Mouse (Mus musculus): ENCODE data around the gene Frzb. TPM values are rescaled to one million over a fixed set of nuclear protein-coding genes. Genes with fewer than 3 reads are reported as not detected.

The Frzb gene
- polyA plus RNA-seq, 1 experiment from 2014 or later, result 11.5 TPM

DNA sequence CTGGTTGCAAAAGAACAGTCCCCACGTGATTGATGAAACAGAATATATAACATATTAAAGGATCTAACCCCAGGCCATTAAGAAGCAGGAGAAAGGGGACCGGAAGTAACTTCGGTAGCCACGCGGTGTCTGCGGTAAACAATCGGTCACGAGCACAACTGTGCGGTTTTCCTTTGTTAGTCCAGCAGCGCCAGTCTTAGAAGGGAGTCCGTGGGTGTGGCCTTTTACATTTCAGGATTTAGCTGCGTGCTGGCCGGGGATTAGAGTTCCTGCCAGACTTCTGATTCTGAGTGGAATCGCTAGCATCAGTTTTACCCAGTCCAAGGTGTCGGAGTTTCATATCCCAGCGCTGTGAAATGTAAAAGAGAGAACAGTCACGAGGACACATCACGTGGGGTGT lies 34.3 kb downstream of the Frzb start:
- H3K4me2 ChIP-seq, result no peak overlapping the region
- no peak overlapping the region for H3K9ac ChIP-seq
- no peaks in the 10 kb centered on the region for H3K36me3 ChIP-seq (replicated peaks)
- no peaks in the 10 kb centered on the region for H3K27me3 ChIP-seq
- no peak for ATAC-seq (ENCODE audit: low FRiP score)
- H3K4me3 ChIP-seq (replicated peaks), result no peak overlapping the region
- no peak overlapping the region for H3K27ac ChIP-seq
- no peaks in the 10 kb centered on the region for H3K4me1 ChIP-seq
- WGBS, result 69% methylated on average over 18 of the region's 18 CpGs
- H3K9me3 ChIP-seq, result no peaks in the 10 kb centered on the region

DNA sequence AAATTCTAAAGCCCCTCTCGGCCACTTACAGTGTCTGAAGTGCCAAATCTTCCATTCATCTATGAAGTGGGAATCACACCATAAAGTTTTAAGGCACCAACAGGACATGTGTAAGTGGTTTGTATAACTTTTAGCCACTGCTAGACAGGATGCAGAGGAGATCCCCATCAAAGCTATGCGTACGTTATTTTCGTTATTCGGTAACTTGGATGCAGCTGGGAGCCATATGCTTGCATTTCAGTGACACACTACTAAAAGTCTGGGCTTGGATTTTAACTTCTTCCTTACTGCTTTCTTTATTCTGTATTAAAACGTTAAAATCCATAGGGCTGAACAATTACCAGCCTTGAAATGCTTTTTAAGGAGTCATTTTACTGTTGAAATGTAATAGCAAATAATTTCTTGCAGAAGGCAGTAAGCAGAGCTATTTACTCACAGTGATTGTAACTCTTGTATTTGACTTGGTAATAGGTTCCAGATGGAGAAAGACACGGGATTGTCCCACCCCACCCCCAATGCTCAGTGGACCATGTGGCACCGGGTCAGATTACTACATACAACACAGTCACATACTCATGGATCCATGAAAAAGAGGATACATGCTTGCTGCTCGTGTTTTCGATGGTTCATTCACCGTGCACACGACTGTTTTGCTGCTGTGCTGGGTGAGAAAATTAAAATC lies 37.4 kb downstream of the Frzb start:
- Histone ChIP-seq H3K9me3 (no peaks in the 10 kb centered on the region), H3K27ac (no peak overlapping the region), H3K27me3 (peaks cover 5% of the 10 kb centered on the region; the same call in 1 of the 2 replicates), H3K4me1 (no peaks in the 10 kb centered on the region), H3K36me3 (replicated peaks) (no peaks in the 10 kb centered on the region), H3K4me2 (no peak overlapping the region), H3K4me3 (replicated peaks) (no peak overlapping the region), H3K9ac (no peak overlapping the region)
- ATAC-seq (ENCODE audit: low FRiP score), result no peak
- 83% methylated on average over 12 of the region's 12 CpGs for WGBS

DNA sequence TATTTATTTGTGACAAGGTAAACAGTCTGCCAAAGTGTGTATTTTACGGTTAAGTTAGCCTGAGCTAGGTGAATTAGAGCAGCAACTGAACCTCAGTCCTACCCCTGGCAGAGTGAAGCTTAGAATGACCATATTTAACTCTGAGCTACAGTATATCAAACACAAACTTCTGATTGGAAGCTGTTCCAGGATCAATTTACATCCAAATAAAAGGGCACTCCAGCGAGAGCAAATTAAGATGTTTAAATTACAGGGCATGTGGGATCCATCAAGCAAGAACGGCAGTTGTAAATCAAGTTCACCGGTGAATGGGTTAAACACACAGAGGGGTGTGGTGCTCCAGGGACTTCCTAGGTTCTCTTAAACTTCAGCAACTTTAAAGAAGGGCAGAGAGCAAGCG lies 42.7 kb downstream of the Frzb start:
- Histone ChIP-seq H3K4me3 (replicated peaks) (no peak overlapping the region), H3K9ac (no peak overlapping the region), H3K36me3 (replicated peaks) (no peaks in the 10 kb centered on the region), H3K4me1 (no peaks in the 10 kb centered on the region; the same call in 1 of the 2 replicates), H3K27me3 (peaks cover 46% of the 10 kb centered on the region), H3K27ac (no peak overlapping the region), H3K9me3 (no peaks in the 10 kb centered on the region), H3K4me2 (no peak overlapping the region)
- 44% methylated on average over 5 of the region's 5 CpGs for WGBS
- no peak for ATAC-seq (ENCODE audit: low FRiP score)

DNA sequence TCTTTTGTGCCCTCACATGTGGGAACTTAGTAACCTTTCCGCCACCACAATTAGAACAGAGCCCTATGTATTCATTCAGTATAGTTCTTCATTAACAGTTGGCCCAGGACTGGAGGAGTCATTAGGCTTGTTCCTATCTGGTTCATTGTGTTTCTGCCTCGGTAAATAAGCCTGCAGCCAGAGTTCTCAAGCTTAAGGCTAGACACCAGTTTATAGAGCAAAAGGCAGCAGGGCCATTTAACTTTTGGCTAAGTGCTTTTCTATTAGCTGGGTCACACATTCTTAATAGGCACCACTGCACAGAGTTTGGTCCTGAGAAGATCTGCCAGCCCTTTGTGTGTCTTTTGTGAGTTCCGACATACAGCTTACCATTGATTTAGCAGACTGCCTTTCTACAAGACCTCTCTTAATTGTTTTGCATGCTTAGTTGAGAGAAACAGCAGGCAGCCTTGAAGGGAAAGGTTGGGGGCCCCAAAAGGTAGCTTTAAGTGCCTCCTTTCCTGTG lies 48.8 kb downstream of the Frzb start:
- peaks cover 22% of the 10 kb centered on the region for H3K4me1 ChIP-seq
- peak; percentile 55; the same call in 1 of the 2 replicates for ATAC-seq (ENCODE audit: low FRiP score)
- H3K9ac ChIP-seq, result no peak overlapping the region

DNA sequence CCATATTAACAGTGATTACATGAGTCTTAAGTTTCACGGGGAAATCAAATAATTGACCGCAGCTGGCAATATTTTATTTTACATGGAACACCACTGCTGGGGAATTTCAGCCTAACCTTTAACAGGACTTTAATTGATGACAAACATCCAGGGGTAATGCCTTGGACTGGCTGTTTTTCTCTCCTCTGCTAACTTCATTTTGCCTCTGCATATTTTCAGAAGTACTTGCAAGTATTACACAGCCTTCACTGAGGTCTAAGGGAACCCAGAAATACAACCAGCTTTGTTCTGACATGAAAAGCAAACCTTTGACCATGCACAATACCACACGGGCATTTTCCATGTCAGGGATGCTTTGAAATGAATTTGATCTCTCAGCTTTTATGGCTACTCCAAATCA lies 50.6 kb downstream of the Frzb start:
- no peaks in the 10 kb centered on the region for H3K36me3 ChIP-seq (replicated peaks)
- no peak overlapping the region for H3K9ac ChIP-seq
- no peak overlapping the region for H3K27ac ChIP-seq
- 48% methylated on average over 3 of the region's 3 CpGs for WGBS
- no peaks in the 10 kb centered on the region for H3K9me3 ChIP-seq
- H3K4me2 ChIP-seq, result no peak overlapping the region
- H3K4me1 ChIP-seq, result peaks cover 22% of the 10 kb centered on the region
- H3K4me3 ChIP-seq (replicated peaks), result no peak overlapping the region
- no peak for ATAC-seq (ENCODE audit: low FRiP score)
- H3K27me3 ChIP-seq, result peaks cover 46% of the 10 kb centered on the region

More for the DNA sequence above, 48.8 kb downstream of the Frzb start:
- no peak overlapping the region for H3K27ac ChIP-seq
- no peaks in the 10 kb centered on the region for H3K36me3 ChIP-seq (replicated peaks)
- H3K9me3 ChIP-seq, result no peaks in the 10 kb centered on the region
- H3K4me3 ChIP-seq (replicated peaks), result no peak overlapping the region
- 3% methylated on average over 3 of the region's 3 CpGs for WGBS
- H3K27me3 ChIP-seq, result peaks cover 63% of the 10 kb centered on the region
- H3K4me2 ChIP-seq, result no peak overlapping the region

DNA sequence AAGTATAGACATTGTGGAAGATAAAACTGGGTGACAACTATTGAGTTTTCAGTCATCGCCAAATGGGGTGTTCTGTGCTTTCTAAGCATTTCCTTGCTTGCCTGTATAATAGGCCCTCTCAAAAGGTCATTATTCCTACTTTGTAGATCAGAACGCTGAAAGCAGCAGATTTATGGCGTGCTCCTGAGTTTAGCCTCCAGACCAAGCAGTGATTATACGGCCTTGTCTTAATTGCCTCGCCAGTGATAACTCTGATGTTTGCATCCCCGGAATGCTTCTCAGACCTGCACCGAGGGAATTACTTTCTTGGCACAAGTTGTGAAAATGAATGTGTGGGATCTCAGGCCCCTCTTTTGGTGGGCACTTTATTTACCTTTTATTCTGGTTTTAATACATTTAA lies 51.4 kb downstream of the Frzb start:
- no peak overlapping the region for H3K4me2 ChIP-seq
- H3K4me3 ChIP-seq (replicated peaks), result no peak overlapping the region
- H3K9ac ChIP-seq, result no peak overlapping the region
- H3K4me1 ChIP-seq, result peaks cover 22% of the 10 kb centered on the region
- no peak for ATAC-seq (ENCODE audit: low FRiP score)
- no peak overlapping the region for H3K27ac ChIP-seq
- 42% methylated on average over 7 of the region's 7 CpGs for WGBS
- no peaks in the 10 kb centered on the region for H3K36me3 ChIP-seq (replicated peaks)
- H3K9me3 ChIP-seq, result no peaks in the 10 kb centered on the region
- peaks cover 38% of the 10 kb centered on the region for H3K27me3 ChIP-seq

DNA sequence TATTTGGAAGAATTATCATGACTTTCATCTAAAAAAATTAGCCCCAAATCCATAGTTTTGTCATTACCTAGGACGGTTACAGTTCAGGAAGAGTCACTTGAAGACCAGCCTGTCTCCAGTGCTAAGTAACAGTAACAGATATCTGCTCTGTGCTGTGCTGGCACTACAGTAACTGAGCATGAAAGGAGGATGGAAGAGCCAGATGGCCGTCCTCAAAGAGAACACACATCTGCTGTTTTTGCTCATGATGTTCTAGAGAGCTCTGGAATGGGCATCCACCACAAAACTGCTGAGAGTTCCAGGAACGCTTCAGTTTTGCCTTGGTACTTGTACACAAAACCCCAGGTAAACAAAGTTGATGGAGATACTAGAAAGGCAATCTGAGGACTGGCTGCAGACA lies 59.1 kb downstream of the Frzb start:
- Histone ChIP-seq H3K4me3 (replicated peaks) (no peak overlapping the region), H3K4me1 (no peaks in the 10 kb centered on the region), H3K27me3 (no peaks in the 10 kb centered on the region; the same call in 1 of the 2 replicates), H3K9ac (no peak overlapping the region), H3K36me3 (replicated peaks) (no peaks in the 10 kb centered on the region), H3K4me2 (no peak overlapping the region), H3K9me3 (no peaks in the 10 kb centered on the region), H3K27ac (no peak overlapping the region)
- WGBS, result 85% methylated on average over 3 of the region's 3 CpGs
- no peak for ATAC-seq (ENCODE audit: low FRiP score)

DNA sequence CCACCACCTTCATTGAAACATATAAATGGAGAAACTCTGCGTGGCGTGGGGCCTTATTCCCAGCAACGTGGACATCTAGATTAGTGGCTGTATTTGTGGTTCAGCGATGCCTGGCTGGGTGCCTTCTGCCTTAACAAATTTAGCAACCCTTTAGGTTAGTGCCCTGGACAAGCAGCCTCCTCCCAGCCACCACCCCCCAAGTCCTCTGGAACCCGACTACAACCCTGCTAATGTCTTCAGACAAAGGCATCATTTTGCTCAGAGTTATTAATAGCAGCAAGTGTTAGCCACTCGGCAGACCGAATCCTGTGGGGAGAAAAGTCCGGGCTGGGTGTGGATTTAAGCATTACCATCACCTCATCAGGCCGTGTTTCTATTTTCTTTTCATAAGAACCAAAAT lies 59.8 kb downstream of the Frzb start:
- no peak overlapping the region for H3K4me3 ChIP-seq (replicated peaks)
- H3K27ac ChIP-seq, result no peak overlapping the region
- no peak for ATAC-seq (ENCODE audit: low FRiP score)
- WGBS, result 86% methylated on average over 9 of the region's 9 CpGs
- H3K4me2 ChIP-seq, result no peak overlapping the region
- no peaks in the 10 kb centered on the region for H3K36me3 ChIP-seq (replicated peaks)
- H3K4me1 ChIP-seq, result no peaks in the 10 kb centered on the region
- no peaks in the 10 kb centered on the region for H3K9me3 ChIP-seq
- no peaks in the 10 kb centered on the region; the same call in 1 of the 2 replicates for H3K27me3 ChIP-seq
- H3K9ac ChIP-seq, result no peak overlapping the region

DNA sequence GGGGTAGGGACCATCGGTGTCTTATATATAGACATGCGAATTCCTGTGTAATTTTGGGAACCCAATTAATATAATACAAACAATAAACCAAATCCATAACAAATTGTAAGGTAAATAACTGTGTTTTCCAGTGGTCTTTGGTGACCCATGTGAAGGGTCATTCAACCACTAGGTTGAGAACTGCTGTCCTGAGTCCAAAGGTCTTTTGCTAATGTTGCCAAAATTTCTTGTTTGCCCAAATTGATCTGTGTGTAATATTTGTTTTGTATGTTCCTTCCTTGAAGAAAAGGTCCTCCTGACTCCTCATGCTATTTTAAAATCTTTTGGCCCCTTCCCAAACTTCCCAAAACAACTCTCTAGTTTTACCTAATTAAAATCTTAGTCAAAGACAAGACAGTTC lies 61.2 kb downstream of the Frzb start:
- H3K27me3 ChIP-seq, result no peaks in the 10 kb centered on the region; the same call in 1 of the 2 replicates
- H3K4me3 ChIP-seq (replicated peaks), result no peak overlapping the region
- H3K9ac ChIP-seq, result no peak overlapping the region
- 92% methylated on average over 2 of the region's 2 CpGs for WGBS
- no peak overlapping the region for H3K4me2 ChIP-seq
- H3K36me3 ChIP-seq (replicated peaks), result no peaks in the 10 kb centered on the region
- H3K4me1 ChIP-seq, result no peaks in the 10 kb centered on the region
- no peak for ATAC-seq (ENCODE audit: low FRiP score)
- no peak overlapping the region for H3K27ac ChIP-seq
- no peaks in the 10 kb centered on the region for H3K9me3 ChIP-seq

DNA sequence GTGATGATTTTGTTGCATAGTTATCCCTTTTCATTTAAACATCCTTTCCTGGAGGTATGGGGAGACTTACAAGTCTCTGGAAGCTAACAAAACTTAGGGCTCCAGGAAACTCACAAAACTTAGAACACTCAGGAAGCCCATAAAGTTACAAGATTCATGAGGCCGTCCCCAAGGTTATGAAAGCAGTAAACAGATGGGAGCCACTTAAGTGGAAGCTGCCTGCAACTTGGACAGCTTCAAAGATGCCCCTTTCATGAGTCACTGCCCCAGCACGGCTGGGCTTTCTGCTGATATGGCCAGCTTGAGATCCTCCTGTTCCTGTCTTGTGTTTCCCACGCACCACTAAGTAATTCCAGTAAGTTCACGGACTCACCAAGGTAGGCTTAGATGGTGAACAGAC lies 63.0 kb downstream of the Frzb start:
- no peak overlapping the region for H3K4me2 ChIP-seq
- H3K9me3 ChIP-seq, result no peaks in the 10 kb centered on the region
- no peak overlapping the region for H3K27ac ChIP-seq
- no peak overlapping the region for H3K4me3 ChIP-seq (replicated peaks)
- H3K9ac ChIP-seq, result no peak overlapping the region
- H3K36me3 ChIP-seq (replicated peaks), result no peaks in the 10 kb centered on the region
- 87% methylated on average over 4 of the region's 4 CpGs for WGBS
- H3K4me1 ChIP-seq, result no peaks in the 10 kb centered on the region
- no peaks in the 10 kb centered on the region; the same call in 1 of the 2 replicates for H3K27me3 ChIP-seq
- no peak for ATAC-seq (ENCODE audit: low FRiP score)

DNA sequence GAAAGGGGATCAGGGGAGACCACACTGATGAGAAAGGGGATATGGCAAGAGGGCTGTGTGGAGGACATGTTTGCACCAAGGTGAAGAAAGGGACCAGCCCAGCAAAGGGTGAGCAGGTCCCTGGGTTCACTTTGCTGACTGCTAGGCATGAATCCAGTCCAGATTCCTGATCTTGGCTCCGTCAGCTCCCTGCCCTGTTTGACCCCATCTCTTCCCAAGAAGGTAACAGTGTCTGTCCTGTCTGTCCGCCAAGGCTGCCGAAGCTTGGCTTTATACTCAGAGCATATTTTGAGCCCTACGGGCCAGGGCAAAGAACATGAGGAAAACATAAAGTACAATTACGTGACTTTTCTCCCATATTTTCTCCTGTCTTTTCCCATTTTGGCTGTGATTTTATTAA lies 67.6 kb downstream of the Frzb start:
- peaks cover 8% of the 10 kb centered on the region; the same call in 1 of the 2 replicates for H3K9me3 ChIP-seq
- no peaks in the 10 kb centered on the region for H3K27me3 ChIP-seq
- H3K4me1 ChIP-seq, result no peaks in the 10 kb centered on the region
- H3K27ac ChIP-seq, result no peak overlapping the region
- no peaks in the 10 kb centered on the region for H3K36me3 ChIP-seq (replicated peaks)
- no peak overlapping the region for H3K4me3 ChIP-seq (replicated peaks)
- H3K4me2 ChIP-seq, result no peak overlapping the region
- no peak for ATAC-seq (ENCODE audit: low FRiP score)
- WGBS, result 89% methylated on average over 5 of the region's 5 CpGs
- no peak overlapping the region for H3K9ac ChIP-seq

DNA sequence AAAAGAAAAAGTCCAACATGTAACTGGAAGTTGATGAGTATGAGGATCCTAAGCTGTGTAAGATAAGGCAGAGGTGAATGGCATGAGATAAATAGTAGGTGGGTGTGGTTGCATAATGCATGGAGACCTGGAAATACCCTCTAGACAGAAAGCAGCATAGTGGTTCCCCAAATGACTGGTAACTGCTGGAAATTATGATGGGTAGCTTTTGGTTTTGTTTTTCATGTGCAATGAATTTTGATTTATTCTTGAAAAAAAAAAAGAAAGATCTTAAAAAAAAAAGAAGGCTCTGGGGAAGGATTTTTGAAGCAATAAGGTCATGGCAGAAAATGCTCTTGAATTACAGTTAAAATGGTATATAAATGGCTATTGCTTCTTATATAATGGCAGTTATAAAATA lies 72.5 kb downstream of the Frzb start:
- Histone ChIP-seq H3K4me1 (no peaks in the 10 kb centered on the region), H3K9me3 (peaks cover 8% of the 10 kb centered on the region; the same call in 1 of the 2 replicates), H3K27me3 (no peaks in the 10 kb centered on the region), H3K36me3 (replicated peaks) (no peaks in the 10 kb centered on the region), H3K9ac (no peak overlapping the region), H3K27ac (no peak overlapping the region), H3K4me2 (no peak overlapping the region), H3K4me3 (replicated peaks) (no peak overlapping the region)
- ATAC-seq (ENCODE audit: low FRiP score), result no peak

DNA sequence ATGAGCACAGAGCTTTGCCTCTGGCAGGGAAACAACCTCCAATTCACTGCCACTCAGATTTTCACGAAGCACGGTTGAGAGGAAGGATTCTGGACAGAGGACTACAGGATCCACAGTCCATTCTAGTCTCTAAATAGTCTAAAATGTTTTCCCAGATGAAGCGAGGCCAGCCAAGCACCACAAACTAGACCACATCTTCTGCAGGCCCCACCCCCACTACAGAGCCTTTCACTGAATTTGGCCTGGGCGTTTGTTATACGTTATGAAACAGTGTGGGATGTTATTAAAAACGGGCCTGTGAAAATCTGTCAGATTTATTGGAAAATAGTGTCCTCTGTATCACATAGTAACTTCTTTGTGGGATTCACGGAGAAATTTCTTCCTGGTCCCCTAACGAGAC lies 76.0 kb downstream of the Frzb start:
- H3K4me3 ChIP-seq (replicated peaks), result no peak overlapping the region
- no peak for ATAC-seq (ENCODE audit: low FRiP score)
- no peaks in the 10 kb centered on the region for H3K36me3 ChIP-seq (replicated peaks)
- H3K9me3 ChIP-seq, result no peaks in the 10 kb centered on the region
- no peak overlapping the region for H3K27ac ChIP-seq
- H3K9ac ChIP-seq, result no peak overlapping the region
- H3K4me2 ChIP-seq, result no peak overlapping the region
- no peaks in the 10 kb centered on the region for H3K4me1 ChIP-seq
- no peaks in the 10 kb centered on the region for H3K27me3 ChIP-seq
- WGBS, result 82% methylated on average over 8 of the region's 8 CpGs

All from forebrain, embryonic 12.5 days (tissue).